Mouse (Mus musculus): Measurements from ENCODE around the gene Prss53.
"Not testable (repeated sequence)": the region's sequence is repeated elsewhere in the genome, so short reads cannot be mapped to it uniquely, and the experiment has no call there.

The Prss53 gene

DNA sequence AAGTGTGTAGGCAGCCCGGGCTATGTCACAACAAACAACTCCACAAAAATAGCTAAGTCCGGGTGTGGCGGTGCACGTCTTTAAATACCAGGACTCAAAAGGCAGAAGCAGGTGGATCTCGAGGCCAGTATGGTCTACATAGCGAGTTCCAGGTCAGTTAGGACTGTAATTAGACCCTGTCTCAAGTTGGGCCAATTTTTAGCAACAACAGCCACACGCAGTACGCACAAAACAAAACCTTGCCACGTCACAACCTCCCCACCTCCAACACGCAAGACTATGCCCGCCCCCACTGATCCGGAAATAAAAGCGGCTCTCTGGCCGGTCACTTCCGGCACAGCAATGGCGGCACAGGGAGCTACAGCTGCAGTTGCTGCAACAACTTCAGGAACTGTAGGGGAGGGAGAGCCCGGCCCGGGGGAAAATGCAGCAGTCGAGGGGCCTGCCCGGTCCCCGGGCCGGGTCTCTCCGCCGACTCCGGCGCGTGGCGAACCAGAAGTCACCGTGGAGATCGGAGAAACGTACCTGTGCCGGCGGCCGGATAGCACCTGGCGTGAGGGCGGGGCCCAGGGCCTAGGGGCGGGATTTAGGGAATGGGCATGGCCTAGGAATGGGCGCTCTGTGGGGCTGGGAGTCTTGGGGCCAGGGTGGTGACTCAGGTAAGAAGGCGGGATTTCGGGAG, 21.6 kb upstream of the Prss53 start, which contains the start of gene Kat8:
Gene Kat8 (plus strand): TSS at position 327 of the 682 bp plus-strand sequence.
- in situ Hi-C loops (cut with MboI, MseI) = no loop called here

GRCm38 (mm10) chr7:127908656-127909055, 17.9 kb upstream of the Prss53 start:
- in situ Hi-C loops (cut with MboI, MseI) = no loop called here

GRCm38 (mm10) chr7:127907939-127908338, 17.2 kb upstream of the Prss53 start:
- in situ Hi-C loops (cut with MboI, MseI) = no loop called here

DNA sequence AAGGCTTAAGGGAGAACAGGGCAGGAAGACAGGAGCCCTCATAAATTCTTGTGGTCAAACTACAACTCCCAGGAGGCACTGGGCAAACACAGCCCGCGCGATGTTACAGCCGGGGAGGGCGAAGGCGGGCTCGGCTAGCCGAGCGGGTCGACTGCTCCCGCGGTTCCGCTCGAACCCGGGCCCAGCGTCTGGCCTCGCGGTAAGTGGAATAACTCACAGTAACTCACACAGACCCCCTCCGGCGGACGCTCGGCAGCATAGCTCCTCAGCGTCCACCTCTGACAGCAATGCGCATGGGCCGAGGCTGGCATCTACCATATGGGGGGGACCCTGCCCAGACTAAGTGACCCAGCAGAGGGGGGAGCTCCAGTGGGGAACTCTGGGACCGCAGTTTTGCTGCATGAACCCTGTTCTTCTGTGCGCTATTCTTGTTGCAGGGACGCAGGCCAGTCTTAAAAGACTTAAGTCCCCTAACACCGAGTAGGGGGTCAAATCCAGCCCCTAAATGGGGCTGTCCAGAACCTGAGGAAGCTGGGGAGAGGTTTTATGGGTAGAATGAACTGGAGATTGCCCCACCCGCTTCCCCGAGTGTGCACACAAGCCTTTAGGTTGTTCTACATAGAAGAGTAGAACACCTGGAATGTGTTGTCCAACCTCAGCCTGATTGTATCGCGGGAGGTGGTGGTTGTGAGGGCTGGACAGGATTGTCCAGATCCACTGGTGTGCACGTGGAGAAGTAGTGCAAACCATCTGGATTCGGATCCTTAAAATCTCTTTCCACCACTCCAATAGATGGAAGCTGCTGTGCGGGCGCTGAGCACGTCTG, 13.4 kb upstream of the Prss53 start, which contains the start of gene Bckdk:
Gene Bckdk (plus strand): TSS at position 112 of the 826 bp plus-strand sequence.
- in situ Hi-C loops (cut with MboI, MseI) = no loop called here

DNA sequence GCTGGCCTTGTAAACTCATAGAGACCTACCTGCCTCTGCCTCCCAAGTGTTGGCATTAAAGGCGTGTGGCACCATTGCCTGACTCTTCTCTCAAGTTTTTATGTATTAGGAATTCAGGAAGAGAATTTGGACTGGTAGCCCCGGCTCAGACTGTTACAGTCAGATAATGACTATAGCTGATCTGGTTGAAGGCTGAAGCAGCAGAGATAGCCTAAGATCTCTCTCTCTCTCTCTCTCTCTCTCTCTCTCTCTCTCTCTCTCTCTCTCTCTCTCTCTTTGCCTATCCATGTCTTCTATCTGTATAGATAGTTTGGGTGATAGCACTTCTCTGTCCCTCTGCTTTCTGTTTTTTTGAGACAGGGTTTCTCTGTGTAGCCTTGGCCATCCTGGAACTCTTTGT, 11.0 kb upstream of the Prss53 start:
- in situ Hi-C loops (cut with MboI, MseI) = no loop called here

- in situ Hi-C loops (cut with MboI, MseI) = no loop called here
Measured at GRCm38 (mm10) chr7:127899997-127900396, 9.2 kb upstream of the Prss53 start.

GRCm38 (mm10) chr7:127898179-127898956, 7.6 kb upstream of the Prss53 start:
- in situ Hi-C loops (cut with MboI, MseI) = no loop called here

GRCm38 (mm10) chr7:127897542-127897941, 6.8 kb upstream of the Prss53 start:
- in situ Hi-C loops (cut with MboI, MseI) = no loop called here

DNA sequence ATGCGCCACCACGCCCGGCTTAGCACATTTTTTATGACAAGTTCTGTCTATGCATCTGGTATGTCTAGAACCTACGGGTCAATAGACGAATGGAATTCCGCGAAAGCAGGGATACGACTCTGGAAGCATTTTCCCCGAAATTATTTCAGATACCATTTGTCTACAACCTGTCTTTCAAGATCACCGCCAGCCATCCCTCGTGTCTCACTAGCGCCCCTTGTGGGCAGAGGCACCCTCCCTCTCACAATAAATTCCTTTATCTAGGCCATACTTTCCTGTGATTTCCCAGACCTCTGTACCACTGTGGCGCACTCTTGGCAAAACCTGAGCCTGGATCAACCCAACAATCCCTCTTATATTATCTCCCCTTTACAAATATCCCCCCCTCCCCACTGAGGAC, 5.6 kb upstream of the Prss53 start:
- in situ Hi-C loops (cut with MboI, MseI) = no loop called here

GRCm38 (mm10) chr7:127895891-127896290, 5.1 kb upstream of the Prss53 start:
- in situ Hi-C loops (cut with MboI, MseI) = not testable (repeated sequence)

DNA sequence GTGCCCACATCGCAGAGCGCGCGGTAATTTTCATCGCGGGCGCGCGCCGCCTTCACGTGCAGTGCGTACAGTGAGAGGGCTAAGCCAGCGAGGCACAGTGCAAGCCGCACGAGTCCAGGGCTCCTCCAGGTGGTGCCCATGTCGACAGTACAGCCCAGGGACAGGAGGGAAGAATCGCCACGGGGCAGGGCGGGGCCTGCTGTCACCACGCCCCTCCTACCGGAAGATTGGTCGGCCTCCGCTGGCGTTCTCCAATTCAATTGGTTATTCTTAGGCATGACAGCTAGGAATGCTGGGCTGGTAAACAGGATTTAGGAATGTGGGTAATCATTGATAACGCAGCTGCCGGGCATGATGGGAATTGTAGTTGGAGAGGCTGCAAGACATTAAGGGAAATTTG, 4.7 kb upstream of the Prss53 start, which contains the start of the genes Gm21974 and Vkorc1:
Gene Gm21974 (minus strand): TSS at position 13 of the 400 bp plus-strand sequence.
Gene Vkorc1 (minus strand): TSS at position 176 of the 400 bp plus-strand sequence.
- in situ Hi-C loops (cut with MboI, MseI) = no loop called here

DNA sequence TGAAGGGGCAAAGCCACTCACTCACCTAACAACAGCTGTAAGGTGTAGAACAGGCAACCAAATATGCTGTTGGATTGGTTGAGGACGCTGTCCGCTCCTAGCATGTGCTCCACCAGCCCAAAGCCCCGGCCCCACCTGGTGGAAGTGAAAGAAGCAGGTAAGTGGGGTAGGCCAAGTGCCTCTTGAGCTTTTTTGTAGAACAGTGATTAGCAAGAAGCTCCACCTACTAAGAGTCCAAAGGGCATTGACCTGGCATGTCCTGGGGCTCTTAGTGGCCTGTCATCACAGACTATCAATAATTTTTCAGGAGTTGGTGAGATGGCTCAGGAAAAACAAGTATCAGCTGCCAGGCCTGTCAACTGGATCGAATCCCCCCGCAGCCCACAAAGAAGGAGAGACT, 3.7 kb upstream of the Prss53 start:
- in situ Hi-C loops (cut with MboI, MseI) = no loop called here

DNA sequence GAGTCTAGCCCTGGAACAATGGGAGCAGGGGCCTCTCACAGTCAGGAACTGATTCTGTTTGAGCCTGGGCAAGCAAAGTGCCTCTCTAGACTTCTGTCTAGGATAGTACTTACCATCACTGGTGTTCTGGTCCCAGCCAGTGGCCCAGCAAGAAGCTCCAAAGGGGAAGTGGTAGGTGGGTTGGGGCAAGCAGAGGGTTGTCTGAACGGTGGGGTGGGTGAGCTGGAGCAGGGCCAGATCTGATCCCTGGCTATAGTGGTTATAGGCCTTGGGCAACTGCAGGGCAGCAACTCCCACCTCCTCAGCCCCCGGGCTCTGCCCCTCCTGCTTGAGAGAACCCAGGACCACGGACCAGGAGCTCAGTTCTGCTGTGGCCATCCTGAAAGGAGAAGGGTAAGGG, 1.9 kb downstream of the Prss53 start:
- in situ Hi-C loops (cut with MboI, MseI) = no loop called here

GRCm38 (mm10) chr7:127887781-127888180, 3.0 kb downstream of the Prss53 start:
- in situ Hi-C loops (cut with MboI, MseI) = no loop called here

- in situ Hi-C loops (cut with MboI, MseI) = no loop called here
Measured at GRCm38 (mm10) chr7:127887191-127887590, 3.6 kb downstream of the Prss53 start.

DNA sequence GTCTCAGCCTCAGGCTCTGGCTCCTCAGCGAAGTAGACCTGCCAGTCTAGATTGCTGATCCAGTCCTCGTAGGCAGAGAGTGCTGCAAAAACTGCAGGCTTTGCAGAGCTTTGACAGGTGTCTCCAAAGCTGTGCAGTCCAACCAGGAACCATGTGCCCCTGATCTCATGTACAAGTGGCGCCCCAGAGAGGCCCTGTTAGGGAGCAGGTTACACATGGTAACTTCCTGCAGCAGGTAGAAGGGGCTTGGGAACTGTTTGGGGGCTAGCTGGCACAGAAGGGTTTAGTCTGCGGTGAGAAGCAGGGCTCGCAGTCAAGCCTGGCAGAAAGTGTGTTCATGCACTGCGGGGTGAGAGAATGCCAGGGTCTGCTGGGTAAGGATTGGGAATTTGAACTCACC, 4.2 kb downstream of the Prss53 start:
- in situ Hi-C loops (cut with MboI, MseI) = no loop called here

DNA sequence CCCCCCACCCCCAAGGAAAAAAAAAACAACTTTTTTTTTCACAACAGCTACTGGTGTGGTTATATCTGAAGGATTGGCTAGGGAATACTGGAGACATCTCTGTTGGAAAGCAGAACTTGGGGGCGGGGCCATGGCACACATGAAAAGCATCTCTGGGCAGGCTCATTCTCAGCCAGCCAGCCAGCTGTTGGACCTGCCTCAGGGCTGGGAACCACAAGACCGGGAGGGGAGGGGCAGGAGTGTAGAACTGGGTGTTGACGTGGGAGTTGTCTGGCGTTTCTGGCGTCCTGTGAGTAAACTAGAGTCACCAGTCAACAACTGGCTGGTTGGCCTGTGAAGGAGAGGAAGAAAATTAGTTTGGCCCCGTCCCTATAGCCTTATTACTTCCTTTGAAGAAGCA, 4.8 kb downstream of the Prss53 start:
- in situ Hi-C loops (cut with MboI, MseI) = no loop called here

GRCm38 (mm10) chr7:127880431-127880830, 10.3 kb downstream of the Prss53 start:
- in situ Hi-C loops (cut with MboI, MseI) = no loop called here

DNA sequence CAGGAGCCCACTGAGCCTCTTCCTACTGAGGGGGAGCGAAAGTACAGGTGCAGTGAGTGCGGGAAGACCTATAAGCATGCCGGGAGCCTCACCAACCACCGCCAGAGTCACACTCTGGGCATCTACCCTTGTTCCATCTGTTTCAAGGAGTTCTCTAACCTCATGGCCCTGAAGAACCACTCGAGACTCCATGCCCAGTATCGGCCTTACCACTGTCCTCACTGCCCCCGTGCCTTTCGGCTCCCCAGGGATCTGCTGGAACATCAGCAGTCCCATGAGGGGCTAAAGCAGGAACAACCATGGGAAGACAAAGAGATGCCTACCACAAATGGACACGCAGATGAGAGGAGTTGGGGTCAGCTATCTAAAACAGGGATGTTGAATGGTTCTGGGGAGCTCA, 11.5 kb downstream of the Prss53 start:
- in situ Hi-C loops (cut with MboI, MseI) = no loop called here

- in situ Hi-C loops (cut with MboI, MseI) = no loop called here
Measured at GRCm38 (mm10) chr7:127876467-127877348, 14.1 kb downstream of the Prss53 start, which contains the start of gene Zfp668. Zfp668 (minus strand) TSS chr7:127876828.

GRCm38 (mm10) chr7:127876041-127876466, 14.7 kb downstream of the Prss53 start, which contains the start of gene Zfp646:
Zfp646 (plus strand) TSS chr7:127876221.
- in situ Hi-C loops (cut with MboI, MseI) = no loop called here
